Mouse (Mus musculus) neural tube, embryonic 13.5 days (tissue): ENCODE measurements around the gene Fndc11. TPM values are rescaled to one million over a fixed set of nuclear protein-coding genes. Genes with fewer than 3 reads are reported as not detected.

Experiments
- ATAC-seq: fragments of 200-750 bp; cut with Nextera tagmentation; 2 replicates; pipeline ENCODE4 v1.8.0; 2017; ENCODE audit warnings: low read depth, mild to moderate bottlenecking, moderate TSS enrichment, moderate library complexity
- H3K27ac ChIP-seq: fragments of 300-500 bp; sonication (generic); replicated peaks from 2 replicates; pipeline ENCODE4 v1.5.1; 2015; ENCODE audit warnings: moderate library complexity, mild to moderate bottlenecking, inconsistent platforms
- H3K27me3 ChIP-seq: fragments of 300-500 bp; sonication (generic); 2 replicates; pipeline ENCODE4 v1.6.1; 2015; ENCODE audit warnings: mild to moderate bottlenecking, inconsistent platforms
- H3K36me3 ChIP-seq: fragments of 300-500 bp; sonication (generic); 2 replicates; pipeline ENCODE4 v1.6.1; 2015; ENCODE audit warnings: mild to moderate bottlenecking, inconsistent platforms
- H3K4me1 ChIP-seq: fragments of 300-500 bp; sonication (generic); replicated peaks from 2 replicates; pipeline ENCODE4 v1.6.1; 2015; ENCODE audit warnings: inconsistent platforms
- H3K4me2 ChIP-seq: fragments of 300-500 bp; sonication (generic); 2 replicates; pipeline ENCODE4 v1.6.1; 2015; ENCODE audit warnings: inconsistent platforms, mild to moderate bottlenecking, moderate library complexity
- H3K4me3 ChIP-seq: fragments of 300-500 bp; sonication (generic); 2 replicates; pipeline ENCODE4 v1.5.1; 2015; ENCODE audit warnings: mild to moderate bottlenecking, inconsistent platforms
- H3K9ac ChIP-seq: fragments of 300-500 bp; sonication (generic); 2 replicates; pipeline ENCODE4 v1.6.1; 2015; ENCODE audit warnings: moderate library complexity, mild to moderate bottlenecking, inconsistent platforms
- H3K9me3 ChIP-seq: fragments of 300-500 bp; sonication (generic); 2 replicates; pipeline ENCODE4 v1.6.1; 2016; ENCODE audit warnings: inconsistent platforms
- WGBS: fragments of 180-500 bp; shearing (Covaris S2); methylation state at CpG from one replicate; pipeline ENCODE4 v1.1.7; 2015; 5-methylcytosine and 5-hydroxymethylcytosine counted together
- polyA plus RNA-seq: library from polyadenylated mRNA; unstranded; fragments of >200 nt; fragmentation: Nextera tagmentation; extraction: Ambion mirVana; gene quantifications from 2 replicates; pipeline ENCODE4 v1.2.1, GENCODE M21; 2015

Fndc11 gene
- polyA plus RNA-seq, 1 experiment from 2014 or later = not detected

- Histone ChIP-seq H3K4me3 (peak within 1 kb of the TSS; percentile 32), H3K4me1 (peaks cover 8% of the 10 kb centered on the region)
Observed at GRCm38 (mm10) chr2:181241602-181242313, 21.9 kb downstream of the Fndc11 start, which contains the start of gene Helz2. TSS of gene Helz2 (minus strand) at chr2:181242027.

GRCm38 (mm10) chr2:181242314-181242665, 22.5 kb downstream of the Fndc11 start:
- H3K4me2 ChIP-seq = peak overlapping the region; percentile 51
- ATAC-seq = no peak
- peaks cover 8% of the 10 kb centered on the region for H3K4me1 ChIP-seq
- no peak overlapping the region for H3K27ac ChIP-seq
- H3K36me3 ChIP-seq = no peaks in the 10 kb centered on the region
- no peaks in the 10 kb centered on the region for H3K27me3 ChIP-seq
- 71% methylated on average over 3 of the region's 3 CpGs for WGBS
- no peaks in the 10 kb centered on the region for H3K9me3 ChIP-seq
- no peak overlapping the region for H3K4me3 ChIP-seq
- H3K9ac ChIP-seq = no peak overlapping the region

More at GRCm38 (mm10) chr2:181241602-181242313, 21.9 kb downstream of the Fndc11 start, which contains the start of gene Helz2:
- Histone ChIP-seq H3K27ac (no peak within 1 kb of the TSS), H3K9me3 (no peaks in the 10 kb centered on the region), H3K4me2 (peak within 1 kb of the TSS; percentile 51), H3K36me3 (no peaks in the 10 kb centered on the region), H3K9ac (peak within 1 kb of the TSS; percentile 56), H3K27me3 (no peaks in the 10 kb centered on the region)
- 11% methylated on average over 16 of the region's 16 CpGs for WGBS
- ATAC-seq = no peak

- Histone ChIP-seq H3K9ac (no peak overlapping the region), H3K27ac (no peak overlapping the region), H3K4me1 (peaks cover 8% of the 10 kb centered on the region), H3K4me2 (no peak overlapping the region), H3K4me3 (no peak overlapping the region), H3K27me3 (no peaks in the 10 kb centered on the region), H3K9me3 (no peaks in the 10 kb centered on the region), H3K36me3 (no peaks in the 10 kb centered on the region)
- no peak for ATAC-seq
- 44% methylated on average over 11 of the region's 11 CpGs for WGBS
Observed at GRCm38 (mm10) chr2:181243706-181244394, 24.0 kb downstream of the Fndc11 start.

- H3K36me3 ChIP-seq = no peaks in the 10 kb centered on the region
- WGBS = 21% methylated on average over 2 of the region's 2 CpGs
- no peak overlapping the region for H3K9ac ChIP-seq
- no peaks in the 10 kb centered on the region for H3K9me3 ChIP-seq
- no peak overlapping the region for H3K27ac ChIP-seq
- H3K4me1 ChIP-seq = peaks cover 8% of the 10 kb centered on the region
- H3K4me3 ChIP-seq = no peak overlapping the region
- ATAC-seq = no peak
- H3K27me3 ChIP-seq = no peaks in the 10 kb centered on the region
- no peak overlapping the region for H3K4me2 ChIP-seq
Observed at GRCm38 (mm10) chr2:181245031-181245430, 25.2 kb downstream of the Fndc11 start.

- H3K36me3 ChIP-seq = peaks cover 36% of the 10 kb centered on the region
- no peaks in the 10 kb centered on the region for H3K4me1 ChIP-seq
- WGBS = 91% methylated on average over 10 of the region's 10 CpGs
- no peak for ATAC-seq
- H3K27me3 ChIP-seq = no peaks in the 10 kb centered on the region
- H3K4me3 ChIP-seq = no peak overlapping the region
- H3K9me3 ChIP-seq = no peaks in the 10 kb centered on the region
- no peak overlapping the region for H3K9ac ChIP-seq
- no peak overlapping the region for H3K27ac ChIP-seq
- H3K4me2 ChIP-seq = no peak overlapping the region
Observed at GRCm38 (mm10) chr2:181249217-181249616, 29.4 kb downstream of the Fndc11 start.

GRCm38 (mm10) chr2:181251841-181252240, 32.0 kb downstream of the Fndc11 start:
- Histone ChIP-seq H3K27ac (no peak overlapping the region), H3K9ac (no peak overlapping the region), H3K4me3 (no peak overlapping the region), H3K9me3 (no peaks in the 10 kb centered on the region), H3K27me3 (no peaks in the 10 kb centered on the region), H3K4me2 (no peak overlapping the region), H3K4me1 (no peaks in the 10 kb centered on the region), H3K36me3 (peaks cover 60% of the 10 kb centered on the region)
- no peak for ATAC-seq
- 89% methylated on average over 1 of the region's 1 CpGs for WGBS

- H3K27me3 ChIP-seq = no peaks in the 10 kb centered on the region
- no peak overlapping the region for H3K4me3 ChIP-seq
- no peaks in the 10 kb centered on the region for H3K9me3 ChIP-seq
- H3K36me3 ChIP-seq = peaks cover 73% of the 10 kb centered on the region
- no peak overlapping the region for H3K27ac ChIP-seq
- no peaks in the 10 kb centered on the region for H3K4me1 ChIP-seq
- ATAC-seq = no peak
- WGBS = 89% methylated on average over 1 of the region's 1 CpGs
- no peak overlapping the region for H3K9ac ChIP-seq
- no peak overlapping the region for H3K4me2 ChIP-seq
Observed at GRCm38 (mm10) chr2:181253248-181253647, 33.4 kb downstream of the Fndc11 start.

GRCm38 (mm10) chr2:181266839-181267238, 47.0 kb downstream of the Fndc11 start:
- Histone ChIP-seq H3K9me3 (no peaks in the 10 kb centered on the region), H3K27ac (no peak overlapping the region), H3K4me1 (no peaks in the 10 kb centered on the region), H3K4me2 (no peak overlapping the region), H3K9ac (no peak overlapping the region), H3K36me3 (peaks cover 79% of the 10 kb centered on the region), H3K27me3 (no peaks in the 10 kb centered on the region), H3K4me3 (no peak overlapping the region)
- ATAC-seq = no peak
- WGBS = 94% methylated on average over 2 of the region's 2 CpGs

- WGBS = 96% methylated on average over 2 of the region's 2 CpGs
- no peaks in the 10 kb centered on the region for H3K27me3 ChIP-seq
- H3K36me3 ChIP-seq = peaks cover 67% of the 10 kb centered on the region
- ATAC-seq = no peak
- H3K27ac ChIP-seq = no peak overlapping the region
- no peaks in the 10 kb centered on the region for H3K9me3 ChIP-seq
- no peaks in the 10 kb centered on the region for H3K4me1 ChIP-seq
- no peak overlapping the region for H3K4me2 ChIP-seq
- H3K9ac ChIP-seq = no peak overlapping the region
- H3K4me3 ChIP-seq = no peak overlapping the region
Observed at GRCm38 (mm10) chr2:181272092-181272491, 52.3 kb downstream of the Fndc11 start.

Other genes with a start within 250 kb of the Fndc11 start
- 0.62 and 1.2 TPM in 2 replicates for gene Col20a1, start 233.5 kb upstream of the Fndc11 start, polyA plus RNA-seq
- 42.9 and 43.0 TPM in 2 replicates for gene Chrna4, start 176.5 kb upstream of the Fndc11 start, polyA plus RNA-seq
- gene Kcnq2, start 84.7 kb upstream of the Fndc11 start, polyA plus RNA-seq = 43.9 TPM in 2 replicates
- 7.7 and 8.9 TPM in 2 replicates for gene Eef1a2, start 63.0 kb upstream of the Fndc11 start, polyA plus RNA-seq
- 331 and 431 TPM in 2 replicates for gene Ppdpf, start 32.8 kb upstream of the Fndc11 start, polyA plus RNA-seq
- gene Ptk6, start 17.2 kb upstream of the Fndc11 start, polyA plus RNA-seq = not detected in 2 replicates
- gene Srms, start 6.8 kb upstream of the Fndc11 start, polyA plus RNA-seq = 0.14 and 0.22 TPM in 2 replicates
- 0.22 and 0.32 TPM in 2 replicates for gene Helz2, start 22.0 kb downstream of the Fndc11 start, polyA plus RNA-seq
- gene Gmeb2, start 68.0 kb downstream of the Fndc11 start, polyA plus RNA-seq = 15.1 and 15.4 TPM in 2 replicates
- 1,090 and 1,260 TPM in 2 replicates for gene Stmn3, start 94.5 kb downstream of the Fndc11 start, polyA plus RNA-seq
- 28.8 and 30.1 TPM in 2 replicates for gene Rtel1, start 99.7 kb downstream of the Fndc11 start, polyA plus RNA-seq
- gene Zgpat, start 144.9 kb downstream of the Fndc11 start, polyA plus RNA-seq = 61.4 and 67.4 TPM in 2 replicates
- gene Arfrp1, start 145.4 kb downstream of the Fndc11 start, polyA plus RNA-seq = 82.6 and 85.9 TPM in 2 replicates
- gene Lime1, start 160.1 kb downstream of the Fndc11 start, polyA plus RNA-seq = 41.3 and 41.4 TPM in 2 replicates
- gene Zbtb46, start 239.4 kb downstream of the Fndc11 start, polyA plus RNA-seq = 21.1 and 22.0 TPM in 2 replicates